Mouse (Mus musculus): ENCODE results near the gene Cep55. TPM values are rescaled to one million over a fixed set of nuclear protein-coding genes. Genes with fewer than 3 reads are reported as not detected.

The Cep55 gene
- total RNA-seq, 1 experiment from 2014 or later = 3.7 TPM

- DNase-seq = no peak
Measured at GRCm38 (mm10) chr19:38109506-38110242, 54.9 kb downstream of the Cep55 start.

- no peak for DNase-seq
Measured at GRCm38 (mm10) chr19:38111056-38111455, 56.2 kb downstream of the Cep55 start.

- no peak for DNase-seq
Measured at GRCm38 (mm10) chr19:38112575-38112974, 57.8 kb downstream of the Cep55 start.

GRCm38 (mm10) chr19:38114834-38115491 lies 60.2 kb downstream of the Cep55 start:
- DNase-seq = no peak

GRCm38 (mm10) chr19:38120123-38120760 lies 65.4 kb downstream of the Cep55 start:
- no peak for DNase-seq

GRCm38 (mm10) chr19:38123921-38124320 lies 69.1 kb downstream of the Cep55 start:
- no peak for DNase-seq

Other genes with a start within 250 kb of the Cep55 start
- gene Myof, start 11.4 kb upstream of the Cep55 start, total RNA-seq (2021) = 28.3 and 29.8 TPM in 2 replicates
- 3.9 and 12.9 TPM in 2 replicates for gene Ffar4, start 42.1 kb downstream of the Cep55 start, total RNA-seq (2021)
- gene Rbp4, start 70.3 kb downstream of the Cep55 start, total RNA-seq (2021) = 11.1 and 46.2 TPM in 2 replicates
- gene Pde6c, start 77.8 kb downstream of the Cep55 start, total RNA-seq (2021) = not detected in 2 replicates
- gene Fra10ac1, start 169.1 kb downstream of the Cep55 start, total RNA-seq (2021) = 19.0 and 22.8 TPM in 2 replicates
- gene Lgi1, start 209.5 kb downstream of the Cep55 start, total RNA-seq (2021) = 1.2 and 2.0 TPM in 2 replicates